Mouse (Mus musculus): ENCODE measurements at regions not wholly inside any gene's neighbourhood (a gene's known extent, or its start where the extent isn't known, plus 50 kb on each side); places are given as distances from the start of the nearest gene placed in this dataset.

DNA sequence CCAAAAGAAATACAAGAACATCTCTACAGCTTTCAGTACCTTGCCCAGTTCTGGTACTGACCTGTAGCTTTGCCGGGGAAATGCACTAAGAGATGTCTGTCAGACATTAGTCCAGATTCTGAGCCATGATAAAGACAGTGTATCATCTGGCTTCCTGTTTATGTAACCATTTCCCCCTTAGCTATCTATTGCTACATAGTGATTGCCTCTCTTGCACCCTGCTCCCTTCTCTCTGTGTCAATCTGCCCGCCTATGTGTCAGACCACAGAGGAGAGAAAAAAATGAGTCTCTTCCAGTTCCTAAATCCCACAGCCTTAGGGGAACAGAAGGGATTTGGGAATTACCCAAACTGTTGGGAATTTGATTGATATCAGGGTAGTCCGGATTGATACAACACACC lies 52.2 kb upstream of the Pthlh start:
- peak; percentile 98 for ATAC-seq (replicated peaks; ENCODE audit: poor library complexity)

DNA sequence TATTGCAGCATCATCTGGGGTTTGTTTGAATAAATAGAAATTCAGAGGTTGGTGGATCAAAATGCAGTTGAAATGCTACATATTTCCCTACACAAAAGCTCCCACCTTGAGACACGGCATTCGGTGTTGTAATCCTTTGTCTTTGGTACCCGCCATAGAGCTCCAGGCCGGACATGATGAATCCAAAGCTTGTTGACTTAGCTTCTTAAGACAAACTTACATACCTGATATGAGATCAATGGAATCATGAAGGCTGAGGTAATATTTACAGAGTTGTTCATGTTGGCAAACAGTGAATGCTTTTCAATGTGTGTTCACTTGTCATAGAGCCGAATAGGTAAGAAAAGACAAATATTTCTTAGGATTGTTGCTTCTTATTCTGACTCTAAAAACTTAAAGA lies 51.2 kb upstream of the Pthlh start:
- ATAC-seq (replicated peaks; ENCODE audit: poor library complexity) = no peak

Data from megakaryocyte progenitor cell, adult 5-6 weeks (primary cell).